17 mouse cellular contexts compared by ENCODE assay signal in the genomic region with DNA sequence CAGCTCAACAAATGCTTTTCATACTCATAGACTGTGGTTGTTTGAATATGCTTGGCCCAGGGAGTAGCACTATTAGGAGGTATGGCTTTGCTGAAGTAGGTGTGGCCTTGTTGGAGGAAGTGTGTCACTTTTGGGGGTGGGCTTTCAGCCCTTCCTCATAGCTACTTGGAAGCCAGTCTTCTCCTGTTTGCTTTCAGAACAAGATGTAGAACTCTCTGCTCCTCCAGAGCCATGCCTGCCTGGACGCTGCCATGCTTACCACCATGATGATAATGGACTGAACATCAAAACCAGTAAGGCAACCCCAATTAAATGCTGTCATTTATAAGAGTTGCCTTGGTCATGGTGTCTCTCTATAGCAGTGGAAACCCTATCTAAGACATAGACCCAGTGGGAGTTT.
"Had no signal": no experiment of that assay in that cellular context is flagged by ENCODE, and none has a peak within 500 bp of the region (broad histone marks: within the 10 kb centered on the region; RNA-seq: fewer than 3 reads in every experiment).

No protein-coding gene starts in this region.

- H3K9ac ChIP-seq: lung, embryonic 15.5 days; midbrain, embryonic 13.5 days; midbrain, embryonic 15.5 days; neural tube, embryonic 12.5 days; stomach, embryonic 15.5 days had no signal

- DNase-seq: lung, adult 2 months; lung, postnatal 14 days; lung, postnatal 36 days; right cerebral cortex, postnatal 14 days; thymus, adult 2 months; thymus, postnatal 25 days; thymus, postnatal 4 days had no signal

- H3K27me3 ChIP-seq: lung, embryonic 15.5 days; midbrain, embryonic 13.5 days; midbrain, embryonic 15.5 days; neural tube, embryonic 12.5 days; stomach, embryonic 15.5 days had no signal

- H3K27ac ChIP-seq: lung, embryonic 15.5 days; macrophage; midbrain, embryonic 13.5 days; midbrain, embryonic 15.5 days; neural tube, embryonic 12.5 days; stomach, embryonic 15.5 days; stomach, postnatal 0 days had no signal

- H3K9me3 ChIP-seq: lung, embryonic 15.5 days; megakaryocyte, embryonic 14.5 days; midbrain, embryonic 13.5 days; midbrain, embryonic 15.5 days; neural tube, embryonic 12.5 days; stomach, embryonic 15.5 days had no signal

- H3K4me1 ChIP-seq: lung, embryonic 15.5 days; megakaryocyte, embryonic 14.5 days; midbrain, embryonic 13.5 days; midbrain, embryonic 15.5 days; neural tube, embryonic 12.5 days; stomach, embryonic 15.5 days had no signal

- ATAC-seq: lung, postnatal 0 days; midbrain, embryonic 13.5 days; midbrain, embryonic 15.5 days had no signal

- H3K4me2 ChIP-seq: lung, embryonic 15.5 days; midbrain, embryonic 11.5 days; midbrain, embryonic 13.5 days; midbrain, embryonic 15.5 days; neural tube, embryonic 12.5 days; stomach, embryonic 15.5 days had no signal

- H3K36me3 ChIP-seq: lung, embryonic 15.5 days; midbrain, embryonic 15.5 days; neural tube, embryonic 12.5 days; stomach, embryonic 15.5 days had no signal

- H3K4me3 ChIP-seq: lung, embryonic 15.5 days; megakaryocyte, embryonic 14.5 days; midbrain, embryonic 13.5 days; midbrain, embryonic 15.5 days; neural tube, embryonic 12.5 days; stomach, embryonic 15.5 days had no signal
